Mouse (Mus musculus): ENCODE measurements around the gene Vmn2r95. TPM values are rescaled to one million over a fixed set of nuclear protein-coding genes. Genes with fewer than 3 reads are reported as not detected.

The Vmn2r95 gene
- total and polyA plus RNA-seq, 3 experiments, result under 0.01 to 0.01 TPM; not detected in 1

Other genes with a start within 250 kb of the Vmn2r95 start
- under 0.01 TPM in 1 of 2 replicates, not detected in the other for gene Vmn2r94, start 146.3 kb upstream of the Vmn2r95 start, total RNA-seq (2012; rRNA removed)
- not detected for gene Vmn2r94, start 146.3 kb upstream of the Vmn2r95 start, polyA plus RNA-seq (2012; ENCODE audit: insufficient read depth in 1 of 2, insufficient read length in 2 of 2, low read depth in 1 of 2, low replicate concordance in 2 of 2, missing spikeins in 1 of 2)
- not detected in 2 replicates for gene Vmn2r93, start 126.0 kb upstream of the Vmn2r95 start, total RNA-seq (2012; rRNA removed)
- gene Vmn2r93, start 126.0 kb upstream of the Vmn2r95 start, polyA plus RNA-seq (2012; ENCODE audit: insufficient read depth in 1 of 2, insufficient read length in 2 of 2, low read depth in 1 of 2, low replicate concordance in 2 of 2, missing spikeins in 1 of 2), result not detected
- 0.04 and 0.07 TPM in 2 replicates for gene Vmn2r96, start 149.1 kb downstream of the Vmn2r95 start, total RNA-seq (2012; rRNA removed)
- under 1 TPM in 1 of 2 experiments, not detected in 1; 0.10 TPM for gene Vmn2r96, start 149.1 kb downstream of the Vmn2r95 start, polyA plus RNA-seq (2012; ENCODE audit: insufficient read depth in 1 of 2, insufficient read length in 2 of 2, low read depth in 1 of 2, low replicate concordance in 2 of 2, missing spikeins in 1 of 2)

All from MEL (cell line).